Mouse (Mus musculus): ENCODE results near the gene Pinlyp. TPM values are rescaled to one million over a fixed set of nuclear protein-coding genes. Genes with fewer than 3 reads are reported as not detected.

The Pinlyp gene
- polyA plus RNA-seq (2012; ENCODE audit: insufficient read depth, insufficient read length, missing spikeins), result not detected in 2 replicates

- TF ChIP-seq CTCF (IDR thresholded peaks at IDR 0.05; ENCODE audit: low read depth, low read length) (no peak), POLR2A (IDR thresholded peaks at IDR 0.05; ENCODE audit: borderline replicate concordance, low read depth, low read length) (no peak)
- Histone ChIP-seq H3K27ac (ENCODE audit: insufficient read depth, low read depth, low read length) (peak within 1 kb of the TSS; percentile 64), H3K4me1 (ENCODE audit: control insufficient read depth, insufficient read depth, low read length) (peaks cover 15% of the 10 kb centered on the region), H3K4me3 (ENCODE audit: insufficient read depth, low read length) (peak within 1 kb of the TSS; percentile 94)
Measured at GRCm38 (mm10) chr7:24546068-24546614, at the start of gene Pinlyp, which contains the start of gene Xrcc1. Gene Pinlyp (minus strand): TSS chr7:24546118. Gene Xrcc1 (plus strand): TSS chr7:24546289.

- peaks cover 27% of the 10 kb centered on the region for H3K4me1 ChIP-seq (ENCODE audit: control insufficient read depth, insufficient read depth, low read length)
- H3K27ac ChIP-seq (ENCODE audit: insufficient read depth, low read depth, low read length), result no peak overlapping the region
- no peak overlapping the region for H3K4me3 ChIP-seq (ENCODE audit: insufficient read depth, low read length)
- TF ChIP-seq POLR2A (IDR thresholded peaks at IDR 0.05; ENCODE audit: borderline replicate concordance, low read depth, low read length) (no peak), CTCF (IDR thresholded peaks at IDR 0.05; ENCODE audit: low read depth, low read length) (no peak)
Measured at GRCm38 (mm10) chr7:24595464-24595863, 49.5 kb upstream of the Pinlyp start.

- Histone ChIP-seq H3K27ac (ENCODE audit: insufficient read depth, low read depth, low read length) (no peak overlapping the region), H3K4me1 (ENCODE audit: control insufficient read depth, insufficient read depth, low read length) (peaks cover 27% of the 10 kb centered on the region), H3K4me3 (ENCODE audit: insufficient read depth, low read length) (peak overlapping the region; percentile 74)
- TF ChIP-seq CTCF (IDR thresholded peaks at IDR 0.05; ENCODE audit: low read depth, low read length), result no peak
- TF ChIP-seq POLR2A (IDR thresholded peaks at IDR 0.05; ENCODE audit: borderline replicate concordance, low read depth, low read length), result no peak
Measured at GRCm38 (mm10) chr7:24594309-24594803, 48.4 kb upstream of the Pinlyp start.

- peaks cover 27% of the 10 kb centered on the region for H3K4me1 ChIP-seq (ENCODE audit: control insufficient read depth, insufficient read depth, low read length)
- TF ChIP-seq CTCF (IDR thresholded peaks at IDR 0.05; ENCODE audit: low read depth, low read length), result no peak
- TF ChIP-seq POLR2A (IDR thresholded peaks at IDR 0.05; ENCODE audit: borderline replicate concordance, low read depth, low read length), result no peak
- H3K27ac ChIP-seq (ENCODE audit: insufficient read depth, low read depth, low read length), result no peak overlapping the region
- peak overlapping the region; percentile 74 for H3K4me3 ChIP-seq (ENCODE audit: insufficient read depth, low read length)
Measured at GRCm38 (mm10) chr7:24593621-24594308, 47.8 kb upstream of the Pinlyp start.

GRCm38 (mm10) chr7:24592781-24593180 lies 46.9 kb upstream of the Pinlyp start:
- TF ChIP-seq POLR2A (IDR thresholded peaks at IDR 0.05; ENCODE audit: borderline replicate concordance, low read depth, low read length) (no peak), CTCF (IDR thresholded peaks at IDR 0.05; ENCODE audit: low read depth, low read length) (no peak)
- no peak overlapping the region for H3K27ac ChIP-seq (ENCODE audit: insufficient read depth, low read depth, low read length)
- peaks cover 25% of the 10 kb centered on the region for H3K4me1 ChIP-seq (ENCODE audit: control insufficient read depth, insufficient read depth, low read length)

GRCm38 (mm10) chr7:24592163-24592562 lies 46.2 kb upstream of the Pinlyp start:
- Histone ChIP-seq H3K4me1 (ENCODE audit: control insufficient read depth, insufficient read depth, low read length) (peaks cover 24% of the 10 kb centered on the region), H3K4me3 (ENCODE audit: insufficient read depth, low read length) (no peak overlapping the region), H3K27ac (ENCODE audit: insufficient read depth, low read depth, low read length) (no peak overlapping the region)
- no peak for TF ChIP-seq POLR2A (IDR thresholded peaks at IDR 0.05; ENCODE audit: borderline replicate concordance, low read depth, low read length)
- TF ChIP-seq CTCF (IDR thresholded peaks at IDR 0.05; ENCODE audit: low read depth, low read length), result no peak

More at GRCm38 (mm10) chr7:24592781-24593180, 46.9 kb upstream of the Pinlyp start:
- H3K4me3 ChIP-seq (ENCODE audit: insufficient read depth, low read length), result no peak overlapping the region

GRCm38 (mm10) chr7:24591735-24592134 lies 45.8 kb upstream of the Pinlyp start:
- no peak overlapping the region for H3K4me3 ChIP-seq (ENCODE audit: insufficient read depth, low read length)
- H3K4me1 ChIP-seq (ENCODE audit: control insufficient read depth, insufficient read depth, low read length), result peaks cover 24% of the 10 kb centered on the region
- no peak overlapping the region for H3K27ac ChIP-seq (ENCODE audit: insufficient read depth, low read depth, low read length)
- no peak for TF ChIP-seq CTCF (IDR thresholded peaks at IDR 0.05; ENCODE audit: low read depth, low read length)
- no peak for TF ChIP-seq POLR2A (IDR thresholded peaks at IDR 0.05; ENCODE audit: borderline replicate concordance, low read depth, low read length)

GRCm38 (mm10) chr7:24588336-24588735 lies 42.4 kb upstream of the Pinlyp start:
- Histone ChIP-seq H3K4me1 (ENCODE audit: control insufficient read depth, insufficient read depth, low read length) (peaks cover 5% of the 10 kb centered on the region), H3K4me3 (ENCODE audit: insufficient read depth, low read length) (no peak overlapping the region), H3K27ac (ENCODE audit: insufficient read depth, low read depth, low read length) (no peak overlapping the region)
- TF ChIP-seq CTCF (IDR thresholded peaks at IDR 0.05; ENCODE audit: low read depth, low read length) (no peak), POLR2A (IDR thresholded peaks at IDR 0.05; ENCODE audit: borderline replicate concordance, low read depth, low read length) (no peak)

GRCm38 (mm10) chr7:24587330-24588105 lies 41.6 kb upstream of the Pinlyp start, which contains the start of the genes Ethe1 and Zfp575:
Gene Ethe1 (plus strand): TSS chr7:24587543.
Gene Zfp575 (minus strand): TSS chr7:24587641.
- TF ChIP-seq POLR2A (IDR thresholded peaks at IDR 0.05; ENCODE audit: borderline replicate concordance, low read depth, low read length), result no peak
- TF ChIP-seq CTCF (IDR thresholded peaks at IDR 0.05; ENCODE audit: low read depth, low read length), result no peak
- Histone ChIP-seq H3K4me1 (ENCODE audit: control insufficient read depth, insufficient read depth, low read length) (peaks cover 3% of the 10 kb centered on the region; the same call in 1 of the 2 replicates), H3K27ac (ENCODE audit: insufficient read depth, low read depth, low read length) (no peak within 1 kb of the TSS), H3K4me3 (ENCODE audit: insufficient read depth, low read length) (no peak within 1 kb of the TSS)
